Mouse (Mus musculus) adrenal gland, adult 8-10 months (tissue): Measurements from ENCODE around the gene Ttll12. TPM values are rescaled to one million over a fixed set of nuclear protein-coding genes. Genes with fewer than 3 reads are reported as not detected.

Experiments used
- DNase-seq: peaks from one replicate; pipeline ENCODE4 v3.0.0; 2022
- total RNA-seq, 4 experiments: library from RNA; stranded (reverse); gene quantifications; 2 replicates each; pipeline ENCODE4 v1.2.4; 2022

Gene Ttll12
- total RNA-seq, 4 experiments from 2014 or later = 38.9 to 46.7 (median 42.5) TPM

- DNase-seq = no peak
Measured at GRCm38 (mm10) chr15:83593189-83593585, 1.8 kb downstream of the Ttll12 start.

GRCm38 (mm10) chr15:83592260-83593188 lies 2.4 kb downstream of the Ttll12 start:
- no peak for DNase-seq

- no peak for DNase-seq
Measured at GRCm38 (mm10) chr15:83591758-83592157, 3.2 kb downstream of the Ttll12 start.

GRCm38 (mm10) chr15:83590841-83591240 lies 4.1 kb downstream of the Ttll12 start:
- DNase-seq = no peak

GRCm38 (mm10) chr15:83584741-83585220 lies 10.2 kb downstream of the Ttll12 start:
- DNase-seq = no peak

GRCm38 (mm10) chr15:83583419-83584156 lies 11.4 kb downstream of the Ttll12 start:
- DNase-seq = peak; percentile 56

- no peak for DNase-seq
Measured at GRCm38 (mm10) chr15:83582931-83583330, 12.0 kb downstream of the Ttll12 start.

- no peak for DNase-seq
Measured at GRCm38 (mm10) chr15:83576651-83577050, 18.3 kb downstream of the Ttll12 start.

- no peak for DNase-seq
Measured at GRCm38 (mm10) chr15:83575543-83575942, 19.4 kb downstream of the Ttll12 start.

GRCm38 (mm10) chr15:83574731-83575351 lies 20.1 kb downstream of the Ttll12 start:
- DNase-seq = peak; percentile 71

- DNase-seq = no peak
Measured at GRCm38 (mm10) chr15:83573606-83574005, 21.4 kb downstream of the Ttll12 start.

GRCm38 (mm10) chr15:83572132-83572531 lies 22.8 kb downstream of the Ttll12 start:
- DNase-seq = no peak

GRCm38 (mm10) chr15:83571636-83572035 lies 23.3 kb downstream of the Ttll12 start:
- peak; percentile 57 for DNase-seq

- DNase-seq = no peak
Measured at GRCm38 (mm10) chr15:83570641-83571040, 24.3 kb downstream of the Ttll12 start.

GRCm38 (mm10) chr15:83569682-83570081 lies 25.3 kb downstream of the Ttll12 start:
- DNase-seq = no peak

GRCm38 (mm10) chr15:83568544-83568943 lies 26.4 kb downstream of the Ttll12 start:
- peak; percentile 31 for DNase-seq

GRCm38 (mm10) chr15:83567728-83568127 lies 27.2 kb downstream of the Ttll12 start:
- DNase-seq = no peak

GRCm38 (mm10) chr15:83566006-83566405 lies 29.0 kb downstream of the Ttll12 start:
- no peak for DNase-seq

- peak; percentile 88 for DNase-seq
Measured at GRCm38 (mm10) chr15:83565434-83565833, 29.5 kb downstream of the Ttll12 start.

- peak; percentile 67 for DNase-seq
Measured at GRCm38 (mm10) chr15:83563857-83564651, 30.9 kb downstream of the Ttll12 start.

- DNase-seq = peak; percentile 73
Measured at GRCm38 (mm10) chr15:83563327-83563856, 31.6 kb downstream of the Ttll12 start, which contains the start of the genes Tspo and Mcat. TSS of gene Tspo (plus strand) at chr15:83563592. TSS of gene Mcat (minus strand) at chr15:83563787.
